Mouse (Mus musculus) limb, embryonic 12.5 days (tissue): ENCODE measurements at regions not wholly inside any gene's neighbourhood (a gene's known extent, or its start where the extent isn't known, plus 50 kb on each side); places are given as distances from the start of the nearest gene placed in this dataset.

ENCODE experiments used
- ATAC-seq: fragments of 200-750 bp; cut with Nextera tagmentation; 2 replicates; pipeline ENCODE4 v1.8.0; 2017; ENCODE audit warnings: low read depth, moderate TSS enrichment; ENCODE audit not compliant: insufficient number of reproducible peaks, insufficient read depth, low FRiP score, low TSS enrichment
- H3K27ac ChIP-seq: fragments of 300-500 bp; sonication (generic); 2 replicates; pipeline ENCODE4 v1.5.1; 2016; ENCODE audit warnings: mild to moderate bottlenecking, moderate library complexity
- H3K27me3 ChIP-seq: fragments of 300-500 bp; sonication (generic); 2 replicates; pipeline ENCODE4 v1.6.1; 2016; ENCODE audit warnings: mild to moderate bottlenecking, moderate library complexity
- H3K36me3 ChIP-seq: fragments of 300-500 bp; sonication (generic); 2 replicates; pipeline ENCODE4 v1.6.1; 2016; ENCODE audit warnings: mild to moderate bottlenecking, moderate library complexity
- H3K4me1 ChIP-seq: fragments of 300-500 bp; sonication (generic); replicated peaks from 2 replicates; pipeline ENCODE4 v1.6.1; 2016
- H3K4me2 ChIP-seq: fragments of 300-500 bp; sonication (generic); 2 replicates; pipeline ENCODE4 v1.6.1; 2016; ENCODE audit warnings: mild to moderate bottlenecking, moderate library complexity
- H3K4me3 ChIP-seq: fragments of 300-500 bp; sonication (generic); replicated peaks from 2 replicates; pipeline ENCODE4 v1.5.1; 2016; ENCODE audit warnings: mild to moderate bottlenecking
- H3K9ac ChIP-seq: fragments of 300-500 bp; sonication (generic); replicated peaks from 2 replicates; pipeline ENCODE4 v1.6.1; 2016; ENCODE audit warnings: mild to moderate bottlenecking, moderate library complexity
- H3K9me3 ChIP-seq: fragments of 300-500 bp; sonication (generic); 2 replicates; pipeline ENCODE4 v1.6.1; 2016; ENCODE audit warnings: mild to moderate bottlenecking, moderate library complexity
- WGBS: fragments of 180-500 bp; shearing (Covaris S2); methylation state at CpG from one replicate; pipeline ENCODE4 v1.1.7; 2016; 5-methylcytosine and 5-hydroxymethylcytosine counted together

DNA sequence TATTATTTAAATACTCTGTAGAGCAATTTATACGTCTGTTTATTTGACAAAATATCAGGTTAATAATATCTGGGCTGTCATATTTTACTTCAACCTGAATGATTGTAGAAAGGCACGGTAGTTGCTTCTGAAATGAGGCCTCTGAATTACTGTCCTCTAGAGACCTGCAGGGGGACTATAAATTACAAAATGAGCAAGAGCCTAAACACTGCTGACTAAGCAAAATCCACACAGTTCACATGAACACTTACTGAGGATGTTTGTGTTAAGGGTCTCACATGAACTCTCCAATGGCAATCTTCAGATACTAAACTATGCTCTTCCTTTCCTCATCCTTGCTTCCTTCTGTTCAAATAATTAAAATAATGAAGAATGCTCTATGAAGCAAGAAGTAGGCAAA lies 1120.7 kb downstream of the Amy2a5 start:
- Histone ChIP-seq H3K36me3 (no peaks in the 10 kb centered on the region), H3K27ac (no peak overlapping the region), H3K4me2 (no peak overlapping the region), H3K9ac (no peak overlapping the region), H3K4me3 (no peak overlapping the region), H3K4me1 (no peaks in the 10 kb centered on the region), H3K9me3 (no peaks in the 10 kb centered on the region), H3K27me3 (no peaks in the 10 kb centered on the region)
- 58% methylated on average over 2 of the region's 2 CpGs for WGBS
- ATAC-seq, result no peak

DNA sequence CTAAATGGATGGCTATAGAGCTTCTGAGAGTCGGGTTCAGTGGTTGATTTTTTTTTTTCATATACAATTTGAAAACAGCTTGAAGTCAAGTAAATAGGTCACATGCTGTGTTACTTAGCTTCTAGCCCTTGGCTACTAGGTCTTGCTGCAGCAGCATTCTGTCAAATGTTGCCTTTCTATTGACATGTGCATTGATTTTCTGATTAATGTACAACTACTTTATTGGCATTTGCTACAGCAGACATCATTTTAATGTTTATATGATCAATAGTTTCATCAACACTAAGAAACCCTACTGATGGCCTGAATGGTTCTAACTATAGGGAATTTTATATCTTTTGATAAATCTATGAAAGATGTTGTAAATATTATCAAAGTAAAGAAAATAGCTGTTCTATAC lies 1137.0 kb downstream of the Amy2a5 start:
- H3K27ac ChIP-seq, result no peak overlapping the region
- H3K4me1 ChIP-seq, result no peaks in the 10 kb centered on the region
- no peak overlapping the region for H3K9ac ChIP-seq
- H3K4me2 ChIP-seq, result no peak overlapping the region
- H3K9me3 ChIP-seq, result no peaks in the 10 kb centered on the region
- H3K36me3 ChIP-seq, result no peaks in the 10 kb centered on the region
- 73% methylated on average over 1 of the region's 1 CpGs for WGBS
- H3K27me3 ChIP-seq, result no peaks in the 10 kb centered on the region
- ATAC-seq, result no peak
- H3K4me3 ChIP-seq, result no peak overlapping the region

DNA sequence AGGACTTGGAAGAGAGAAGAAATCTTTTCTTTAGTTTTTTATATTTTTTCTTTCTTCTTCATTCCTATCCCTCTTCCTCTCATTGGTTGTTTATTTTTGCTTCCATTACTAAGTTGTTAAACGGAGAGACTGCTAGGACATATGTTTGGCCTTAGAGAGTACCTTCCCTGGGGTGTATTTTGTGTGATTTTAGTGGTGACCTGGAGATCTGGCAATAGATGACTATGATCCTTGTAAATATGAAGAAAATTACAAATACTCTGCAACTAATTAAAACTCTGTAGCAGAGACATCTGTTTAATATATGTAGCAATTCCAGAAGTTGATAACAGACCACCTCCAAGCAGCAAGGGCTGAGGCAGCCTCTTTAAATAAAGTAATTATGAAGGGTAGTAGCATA lies 1158.0 kb downstream of the Amy2a5 start:
- Histone ChIP-seq H3K4me2 (no peak overlapping the region), H3K4me3 (no peak overlapping the region), H3K36me3 (no peaks in the 10 kb centered on the region), H3K9ac (no peak overlapping the region), H3K9me3 (no peaks in the 10 kb centered on the region), H3K27ac (no peak overlapping the region), H3K27me3 (no peaks in the 10 kb centered on the region), H3K4me1 (no peaks in the 10 kb centered on the region)
- 30% methylated on average over 1 of the region's 1 CpGs for WGBS
- ATAC-seq, result peak; percentile 73; the same call in 1 of the 2 replicates

DNA sequence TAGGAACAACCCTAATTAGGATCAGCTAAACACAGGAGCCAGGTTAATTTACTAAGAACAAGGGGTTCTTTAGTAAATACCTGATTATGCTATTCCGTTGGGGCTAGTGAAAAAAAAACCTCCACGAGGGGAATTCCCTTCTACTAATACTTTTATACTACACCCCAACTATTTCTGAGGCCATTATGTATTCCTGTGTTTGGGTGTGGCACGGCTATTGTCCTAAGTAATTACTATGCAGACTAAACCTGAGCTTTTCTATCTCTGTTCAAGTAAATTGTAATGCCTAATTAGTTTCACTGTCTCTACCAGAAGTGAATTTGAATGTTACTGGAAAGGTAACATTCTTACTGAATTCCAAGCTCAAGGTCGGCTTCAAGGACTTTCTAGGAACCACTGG lies 1170.1 kb downstream of the Amy2a5 start:
- H3K36me3 ChIP-seq, result no peaks in the 10 kb centered on the region
- H3K27me3 ChIP-seq, result no peaks in the 10 kb centered on the region
- no peak overlapping the region for H3K4me3 ChIP-seq
- no peaks in the 10 kb centered on the region for H3K4me1 ChIP-seq
- no peak overlapping the region for H3K4me2 ChIP-seq
- H3K27ac ChIP-seq, result no peak overlapping the region
- H3K9ac ChIP-seq, result no peak overlapping the region
- WGBS, result 57% methylated on average over 4 of the region's 4 CpGs
- H3K9me3 ChIP-seq, result no peaks in the 10 kb centered on the region
- ATAC-seq, result no peak
